Mouse (Mus musculus) bone marrow, adult 2 months (tissue): ENCODE data around the gene Ranbp17.

Source experiments
- CTCF ChIP-seq: fragments of 200-500 bp; IDR thresholded peaks from 2 replicates; pipeline ENCODE4 v1.5.1; 2011; ENCODE audit warnings: low read length, control low read depth; ENCODE audit not compliant: control insufficient read depth, insufficient read depth
- POLR2A ChIP-seq: fragments of 200-500 bp; IDR thresholded peaks from 2 replicates; pipeline ENCODE4 v1.6.1; 2011; ENCODE audit warnings: low read depth, mild to moderate bottlenecking, control low read depth, low read length, borderline replicate concordance; ENCODE audit not compliant: control insufficient read depth

DNA sequence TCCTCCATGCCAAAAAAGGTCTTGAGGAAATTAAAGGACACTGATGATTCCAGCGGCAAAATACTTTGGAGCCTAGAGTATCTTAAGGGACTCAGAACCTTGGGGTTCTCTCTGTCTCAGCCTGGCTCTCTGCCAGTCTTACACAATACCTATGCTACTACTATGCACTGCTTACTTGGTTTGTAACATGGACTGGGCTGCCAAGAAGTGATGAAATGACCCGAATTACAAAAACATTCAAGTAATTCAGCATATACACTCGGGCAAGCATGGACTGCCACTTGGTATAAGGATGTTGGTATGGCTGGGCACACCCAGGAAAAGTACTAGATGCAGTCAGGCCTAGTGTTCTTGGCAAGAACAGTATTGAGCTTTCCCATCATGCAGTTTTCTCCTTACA is 114.8 kb downstream of the Ranbp17 start:
- TF ChIP-seq CTCF: no peak
- TF ChIP-seq POLR2A: no peak
